Mouse (Mus musculus): ENCODE measurements around the gene Yju2.

Gene Yju2

DNA sequence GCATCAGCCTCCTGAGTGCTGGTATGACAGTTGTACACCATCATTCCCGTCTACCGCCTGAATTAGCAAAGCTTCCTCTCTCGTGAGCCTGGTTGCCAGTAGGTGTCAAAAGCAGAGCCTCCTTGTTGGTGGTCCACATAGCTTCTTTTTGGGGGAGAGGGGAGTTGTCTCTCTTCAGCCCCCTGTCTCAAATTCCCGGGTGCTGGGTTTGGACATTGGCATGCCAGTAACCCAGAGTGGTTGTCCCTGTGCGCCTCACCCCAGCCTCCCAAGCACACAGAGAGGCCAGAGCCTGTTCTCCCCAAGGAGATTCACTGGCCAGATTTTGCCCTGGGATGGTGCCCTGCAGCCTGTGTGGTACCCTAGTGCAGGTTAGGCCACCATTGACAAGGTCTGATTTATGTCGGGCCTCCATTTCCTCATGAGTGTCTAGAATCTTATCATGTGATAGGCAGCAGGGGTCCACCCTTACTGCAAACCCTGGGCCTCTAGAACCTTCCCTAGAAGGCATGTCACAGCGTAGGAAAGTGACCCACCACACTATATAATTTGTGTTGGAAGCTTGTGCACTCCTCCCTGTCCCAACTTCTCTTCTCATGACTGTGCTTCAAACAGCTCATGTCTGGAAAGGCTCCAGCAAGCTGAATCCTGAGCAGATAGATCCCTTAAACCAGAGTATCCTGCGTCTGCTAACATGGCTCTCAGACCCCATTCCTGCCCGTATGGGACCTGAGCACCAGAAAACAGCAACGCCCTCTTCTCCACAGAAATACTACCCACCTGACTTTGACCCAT, 1.2 kb downstream of the Yju2 start:
- in situ Hi-C loops (cut with MboI, MseI), result loop anchor here (10.0 kb wide), 1 partner anchor 55 kb away; no protein-coding TSS in a partner anchor

DNA sequence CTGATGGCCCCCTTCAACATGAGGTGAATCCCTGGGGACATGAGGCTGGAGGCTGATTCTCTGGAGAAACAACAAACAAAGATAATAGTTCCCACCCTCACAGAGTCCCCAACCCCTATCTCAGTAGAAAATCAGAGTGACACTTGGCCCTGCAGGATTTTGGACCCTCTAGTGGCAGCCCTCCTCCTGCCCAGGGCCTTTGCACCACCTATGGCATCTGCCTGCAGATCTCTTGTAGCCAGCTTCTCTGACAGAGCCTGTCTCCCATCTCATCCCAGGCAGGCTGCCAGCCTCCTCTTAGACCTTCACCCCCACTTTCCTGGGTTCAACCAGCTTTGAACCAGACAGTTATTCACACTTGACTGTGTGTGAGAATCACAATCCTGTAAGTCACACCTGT, 1.9 kb downstream of the Yju2 start:
- in situ Hi-C loops (cut with MboI, MseI), result loop anchor here (10.0 kb wide), 1 partner anchor 54 kb away; no protein-coding TSS in a partner anchor

DNA sequence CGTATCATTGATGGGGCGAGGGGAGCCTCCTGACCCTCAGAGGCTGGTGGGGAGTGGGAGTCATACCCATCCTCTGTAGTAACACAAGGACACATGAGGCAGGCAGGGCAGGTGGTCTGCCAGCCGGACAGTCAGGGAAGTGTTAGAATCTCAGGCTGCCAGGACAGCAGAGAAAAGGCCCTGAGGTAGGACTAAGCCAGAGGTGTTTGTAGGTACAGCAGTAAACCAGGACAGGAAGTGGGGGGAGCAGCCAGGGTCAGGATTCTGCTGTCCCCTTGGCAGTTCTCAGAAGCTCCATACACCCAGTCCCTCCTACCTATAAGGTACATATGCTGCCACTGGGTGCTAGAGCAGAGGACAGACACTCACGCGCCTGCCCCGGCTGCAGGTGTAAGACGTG, 2.7 kb downstream of the Yju2 start:
- in situ Hi-C loops (cut with MboI, MseI), result loop anchor here (10.0 kb wide), 1 partner anchor 53 kb away; no protein-coding TSS in a partner anchor

- in situ Hi-C loops (cut with MboI, MseI), result loop anchor here (10.0 kb wide), 1 partner anchor 52 kb away; no protein-coding TSS in a partner anchor
Observed at GRCm38 (mm10) chr17:55963171-55963570, 4.3 kb downstream of the Yju2 start.

- in situ Hi-C loops (cut with MboI, MseI), result loop anchor here (10.0 kb wide), 1 partner anchor 50 kb away; no protein-coding TSS in a partner anchor
Observed at GRCm38 (mm10) chr17:55964496-55964895, 5.6 kb downstream of the Yju2 start.

- in situ Hi-C loops (cut with MboI, MseI), result loop anchor here (10.0 kb wide), 1 partner anchor 50 kb away; no protein-coding TSS in a partner anchor
Observed at GRCm38 (mm10) chr17:55964996-55965395, 6.1 kb downstream of the Yju2 start.

DNA sequence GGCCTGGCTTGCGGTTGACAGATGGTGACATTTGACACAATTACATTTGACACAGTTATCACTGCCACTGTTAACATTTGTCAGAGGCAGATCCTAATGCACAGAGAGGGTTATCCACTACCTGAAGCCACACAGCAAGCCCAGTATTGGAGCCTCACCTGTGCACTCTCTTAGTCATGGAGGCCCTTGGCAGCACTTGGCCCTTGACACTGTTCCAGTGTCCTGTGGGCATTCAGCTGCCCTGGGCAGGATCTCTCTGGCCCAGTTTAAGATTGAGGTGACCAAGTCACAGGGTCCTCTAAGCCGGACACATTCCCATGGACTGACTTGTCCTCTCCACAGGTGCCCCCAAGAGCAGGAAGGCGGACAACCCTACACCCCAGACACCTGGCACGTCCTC, 8.3 kb downstream of the Yju2 start:
- in situ Hi-C loops (cut with MboI, MseI), result loop anchor here (10.0 kb wide), 1 partner anchor 48 kb away; no protein-coding TSS in a partner anchor

- in situ Hi-C loops (cut with MboI, MseI), result loop anchor here (10.0 kb wide), 1 partner anchor 47 kb away; no protein-coding TSS in a partner anchor
Observed at GRCm38 (mm10) chr17:55968210-55968609, 9.3 kb downstream of the Yju2 start.

DNA sequence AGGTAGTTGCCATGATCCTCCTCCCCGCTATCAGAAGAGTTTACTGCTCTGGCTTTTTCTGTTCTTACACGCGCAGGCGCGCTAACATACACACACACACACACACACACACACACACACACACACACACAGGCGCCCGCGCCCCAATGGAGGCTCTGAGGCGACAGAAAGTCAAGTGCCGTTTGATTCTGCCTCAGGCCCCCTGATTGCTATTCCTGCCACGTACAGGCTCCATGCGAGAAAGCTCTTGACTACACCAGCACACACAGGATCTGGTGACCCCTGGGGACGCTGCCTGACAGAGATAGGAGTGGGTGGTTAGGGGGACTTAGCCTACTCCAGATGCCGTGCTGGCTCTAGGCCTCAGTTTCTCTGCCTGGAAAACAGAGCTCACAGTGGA, 10.7 kb downstream of the Yju2 start:
- in situ Hi-C loops (cut with MboI, MseI), result loop anchor here (10.0 kb wide), 1 partner anchor 45 kb away; no protein-coding TSS in a partner anchor

DNA sequence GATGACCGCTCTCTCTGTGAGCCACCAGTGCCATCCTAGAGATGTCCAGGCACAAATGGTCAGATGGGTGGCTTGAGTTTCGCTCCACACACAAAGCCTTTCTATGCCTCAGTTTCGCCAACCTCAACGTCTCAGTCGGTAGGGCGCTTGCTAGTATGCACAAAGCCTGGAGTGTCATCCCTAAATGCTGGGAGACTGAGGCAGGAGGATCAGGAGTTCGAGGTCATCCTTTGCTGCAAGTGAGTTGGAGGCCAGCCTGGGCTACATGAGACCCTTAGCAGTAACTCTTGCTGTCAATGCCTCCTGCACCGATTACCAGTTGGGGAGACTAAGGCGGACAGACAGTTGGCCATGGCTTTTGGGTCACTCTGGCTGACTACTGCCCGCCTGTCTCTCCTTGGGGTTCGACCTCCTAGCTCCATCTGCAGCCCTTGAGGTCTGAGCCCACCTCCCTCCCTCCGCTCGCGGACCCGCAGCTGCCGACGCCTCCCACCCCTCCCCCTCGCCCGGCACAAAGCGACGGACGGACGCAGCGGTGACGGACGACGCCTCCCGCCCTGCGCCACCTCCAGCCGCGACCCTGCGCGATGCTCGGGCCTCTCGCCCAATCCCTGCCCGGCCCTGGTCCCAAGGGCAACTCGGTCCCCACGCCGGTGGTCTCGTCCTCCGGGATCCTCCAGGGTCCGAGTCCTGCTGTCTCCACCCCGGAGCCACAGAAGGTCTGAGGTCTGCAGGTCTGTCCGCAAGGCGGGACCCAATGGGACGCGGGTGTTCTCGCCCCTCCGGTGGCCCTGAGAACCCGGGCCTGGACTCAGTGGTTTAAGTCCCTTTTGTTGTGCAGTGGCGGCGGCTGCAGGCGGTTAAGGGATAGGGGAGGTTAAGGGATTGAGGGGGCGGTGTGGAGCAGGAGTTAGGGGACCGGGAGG, 11.3 kb downstream of the Yju2 start, which contains the start of gene Shd:
Shd (plus strand) TSS at position 502 of the 926 bp plus-strand sequence.
- in situ Hi-C loops (cut with MboI, MseI), result loop anchor here (10.0 kb wide), 1 partner anchor 45 kb away; no protein-coding TSS in a partner anchor

GRCm38 (mm10) chr17:55971453-55971852, 12.6 kb downstream of the Yju2 start:
- in situ Hi-C loops (cut with MboI, MseI), result no loop called here

GRCm38 (mm10) chr17:55976255-55976862, 17.5 kb downstream of the Yju2 start:
- in situ Hi-C loops (cut with MboI, MseI), result no loop called here

DNA sequence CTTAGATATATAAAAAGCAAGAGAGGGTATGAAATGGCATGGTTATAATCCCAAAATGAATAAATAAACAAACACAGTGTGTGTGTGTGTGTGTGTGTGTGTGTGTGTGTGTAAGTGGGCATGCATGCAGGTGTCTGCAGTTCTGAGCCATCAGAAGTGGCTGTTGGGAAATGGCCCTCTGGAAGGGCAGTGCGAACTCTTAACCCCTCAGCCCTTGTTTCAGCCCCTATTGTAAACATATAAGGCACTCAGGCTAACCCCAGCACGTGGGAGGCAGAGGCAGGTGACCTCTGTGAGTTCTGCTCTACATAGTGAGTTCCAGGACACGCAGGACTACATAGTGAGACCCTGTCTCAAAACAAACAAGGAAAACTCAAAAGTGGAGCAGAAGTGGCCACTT, 18.4 kb downstream of the Yju2 start:
- in situ Hi-C loops (cut with MboI, MseI), result no loop called here

GRCm38 (mm10) chr17:55986030-55986961, 27.4 kb downstream of the Yju2 start, which contains the start of gene Fsd1:
Fsd1 (plus strand) TSS chr17:55986509.
- in situ Hi-C loops (cut with MboI, MseI), result no loop called here

- in situ Hi-C loops (cut with MboI, MseI), result loop anchor here (10.0 kb wide), 1 partner anchor 1136 kb away; no protein-coding TSS in a partner anchor
Observed at GRCm38 (mm10) chr17:55990278-55990898, 31.5 kb downstream of the Yju2 start.

- in situ Hi-C loops (cut with MboI, MseI), result loop anchor here (10.0 kb wide), 1 partner anchor 1141 kb away; no protein-coding TSS in a partner anchor
Observed at GRCm38 (mm10) chr17:55996007-55996406, 37.1 kb downstream of the Yju2 start.

GRCm38 (mm10) chr17:55999794-56000499, 41.0 kb downstream of the Yju2 start:
- in situ Hi-C loops (cut with MboI, MseI), result loop anchor here (10.0 kb wide), 1 partner anchor 1145 kb away; no protein-coding TSS in a partner anchor

- in situ Hi-C loops (cut with MboI, MseI), result no loop called here
Observed at GRCm38 (mm10) chr17:56003000-56003399, 44.1 kb downstream of the Yju2 start.
